Mouse (Mus musculus) midbrain, embryonic 11.5 days (tissue): ENCODE measurements at regions not wholly inside any gene's neighbourhood (a gene's known extent, or its start where the extent isn't known, plus 50 kb on each side); places are given as distances from the start of the nearest gene placed in this dataset.

ENCODE experiments used
- ATAC-seq: fragments of 200-750 bp; cut with Nextera tagmentation; 2 replicates; pipeline ENCODE4 v1.8.0; 2017; ENCODE audit warnings: moderate TSS enrichment, moderate library complexity; ENCODE audit not compliant: low FRiP score
- DNase-seq: peaks from one replicate; pipeline ENCODE4 v3.0.0; 2015; ENCODE audit warnings: low spot score; ENCODE audit errors: missing footprints
- H3K27ac ChIP-seq: fragments of 300-500 bp; sonication (generic); 2 replicates; pipeline ENCODE4 v1.5.1; 2014; ENCODE audit warnings: low read depth, low read length
- H3K27me3 ChIP-seq: fragments of 300-500 bp; sonication (generic); 2 replicates; pipeline ENCODE4 v1.6.1; 2014; ENCODE audit warnings: mild to moderate bottlenecking, low read length, moderate library complexity, mixed read lengths; ENCODE audit not compliant: control insufficient read depth, insufficient read depth
- H3K36me3 ChIP-seq: fragments of 300-500 bp; sonication (generic); 2 replicates; pipeline ENCODE4 v1.6.1; 2014; ENCODE audit warnings: mild to moderate bottlenecking, low read length, moderate library complexity, mixed read lengths; ENCODE audit not compliant: control insufficient read depth, insufficient read depth
- H3K4me1 ChIP-seq: fragments of 300-500 bp; sonication (generic); 2 replicates; pipeline ENCODE4 v1.6.1; 2014; ENCODE audit warnings: low read length; ENCODE audit not compliant: control insufficient read depth, insufficient read depth
- H3K4me2 ChIP-seq: fragments of 300-500 bp; sonication (generic); 2 replicates; pipeline ENCODE4 v1.6.1; 2014; ENCODE audit warnings: mild to moderate bottlenecking, moderate library complexity
- H3K4me3 ChIP-seq: fragments of 300-500 bp; sonication (generic); 2 replicates; pipeline ENCODE4 v1.5.1; 2014; ENCODE audit warnings: low read depth, low read length
- H3K9ac ChIP-seq: fragments of 300-500 bp; sonication (generic); 2 replicates; pipeline ENCODE4 v1.6.1; 2014; ENCODE audit warnings: low read length
- H3K9me3 ChIP-seq: fragments of 300-500 bp; sonication (generic); 2 replicates; pipeline ENCODE4 v1.6.1; 2016; ENCODE audit warnings: low read length; ENCODE audit not compliant: control insufficient read depth

GRCm38 (mm10) chr3:23706748-23707147, 1437.3 kb downstream of the Naaladl2 start:
- no peak for DNase-seq
- no peak for ATAC-seq
- no peak overlapping the region for H3K4me3 ChIP-seq
- no peak overlapping the region for H3K4me2 ChIP-seq
- no peaks in the 10 kb centered on the region for H3K36me3 ChIP-seq
- H3K9ac ChIP-seq, result no peak overlapping the region
- no peak overlapping the region for H3K27ac ChIP-seq
- H3K4me1 ChIP-seq, result no peaks in the 10 kb centered on the region
- H3K27me3 ChIP-seq, result no peaks in the 10 kb centered on the region
- H3K9me3 ChIP-seq, result no peaks in the 10 kb centered on the region
